Mouse (Mus musculus): Measurements from ENCODE around the gene Man1c1. TPM values are rescaled to one million over a fixed set of nuclear protein-coding genes. Genes with fewer than 3 reads are reported as not detected.
A peak's percentile ranks its signal among the peaks of the same experiment; 100 is the strongest.

Gene Man1c1
- total and polyA plus RNA-seq, 2 experiments from 2014 or later, result 2.4 to 9.9 TPM

- H3K9me3 ChIP-seq (ENCODE audit: low read length), result no peaks in the 10 kb centered on the region
- no peak overlapping the region for H3K27ac ChIP-seq (ENCODE audit: low read depth, low read length)
- WGBS, result 86% methylated on average over 13 of the region's 13 CpGs
- no peak overlapping the region for H3K4me2 ChIP-seq (ENCODE audit: low read depth)
- ATAC-seq, result no peak
- H3K9ac ChIP-seq, result no peak overlapping the region
- H3K27me3 ChIP-seq (ENCODE audit: insufficient read depth, low read length), result no peaks in the 10 kb centered on the region
- no peaks in the 10 kb centered on the region for H3K36me3 ChIP-seq (ENCODE audit: insufficient read depth)
- no peak for TF ChIP-seq CTCF (IDR thresholded peaks at IDR 0.05; ENCODE audit: low read depth)
- DNase-seq, result no peak
- no peak overlapping the region for H3K4me3 ChIP-seq (ENCODE audit: low read depth, low read length)
- no peaks in the 10 kb centered on the region for H3K4me1 ChIP-seq (ENCODE audit: insufficient read depth)
Observed at GRCm38 (mm10) chr4:134686022-134686661, 17.9 kb downstream of the Man1c1 start.

GRCm38 (mm10) chr4:134684637-134685338, 19.3 kb downstream of the Man1c1 start:
- no peaks in the 10 kb centered on the region for H3K9me3 ChIP-seq (ENCODE audit: low read length)
- H3K27me3 ChIP-seq (ENCODE audit: insufficient read depth, low read length), result no peaks in the 10 kb centered on the region

GRCm38 (mm10) chr4:134683892-134684291, 20.2 kb downstream of the Man1c1 start:
- Histone ChIP-seq H3K4me1 (ENCODE audit: insufficient read depth) (0 out of 2 replicates have a peak, but pooled peaks cover under 1% of the 10 kb centered on the region), H3K9me3 (ENCODE audit: low read length) (no peaks in the 10 kb centered on the region), H3K9ac (no peak overlapping the region), H3K27me3 (ENCODE audit: insufficient read depth, low read length) (no peaks in the 10 kb centered on the region), H3K27ac (ENCODE audit: low read depth, low read length) (no peak overlapping the region), H3K4me2 (ENCODE audit: low read depth) (no peak overlapping the region), H3K36me3 (ENCODE audit: insufficient read depth) (no peaks in the 10 kb centered on the region), H3K4me3 (ENCODE audit: low read depth, low read length) (no peak overlapping the region)
- WGBS, result 83% methylated on average over 8 of the region's 8 CpGs
- DNase-seq (no peak), ATAC-seq (no peak)
- TF ChIP-seq CTCF (IDR thresholded peaks at IDR 0.05; ENCODE audit: low read depth), result no peak

More at GRCm38 (mm10) chr4:134684637-134685338, 19.3 kb downstream of the Man1c1 start:
- WGBS, result 90% methylated on average over 9 of the region's 9 CpGs
- Histone ChIP-seq H3K9ac (no peak overlapping the region), H3K36me3 (ENCODE audit: insufficient read depth) (no peaks in the 10 kb centered on the region), H3K4me1 (ENCODE audit: insufficient read depth) (no peaks in the 10 kb centered on the region), H3K4me3 (ENCODE audit: low read depth, low read length) (no peak overlapping the region), H3K27ac (ENCODE audit: low read depth, low read length) (no peak overlapping the region), H3K4me2 (ENCODE audit: low read depth) (no peak overlapping the region)
- DNase-seq (no peak), ATAC-seq (no peak)
- TF ChIP-seq CTCF (IDR thresholded peaks at IDR 0.05; ENCODE audit: low read depth), result peak; percentile 39; the same call in 1 of the 2 replicates

- no peak overlapping the region for H3K4me3 ChIP-seq (ENCODE audit: low read depth, low read length)
- 48% methylated on average over 13 of the region's 13 CpGs for WGBS
- no peak overlapping the region for H3K27ac ChIP-seq (ENCODE audit: low read depth, low read length)
- no peaks in the 10 kb centered on the region for H3K36me3 ChIP-seq (ENCODE audit: insufficient read depth)
- peaks cover 9% of the 10 kb centered on the region for H3K4me1 ChIP-seq (ENCODE audit: insufficient read depth)
- H3K9me3 ChIP-seq (ENCODE audit: low read length), result no peaks in the 10 kb centered on the region
- 0 out of 2 replicates have a peak overlapping the region, but pooled peaks have one; percentile 10 for H3K9ac ChIP-seq
- TF ChIP-seq CTCF (IDR thresholded peaks at IDR 0.05; ENCODE audit: low read depth), result no peak
- H3K4me2 ChIP-seq (ENCODE audit: low read depth), result no peak overlapping the region
- peak; percentile 40; the same call in 1 of the 2 replicates for ATAC-seq
- no peaks in the 10 kb centered on the region for H3K27me3 ChIP-seq (ENCODE audit: insufficient read depth, low read length)
- peak; percentile 46 for DNase-seq
Observed at GRCm38 (mm10) chr4:134683008-134683407, 21.1 kb downstream of the Man1c1 start.

- no peaks in the 10 kb centered on the region for H3K9me3 ChIP-seq (ENCODE audit: low read length)
- H3K27ac ChIP-seq (ENCODE audit: low read depth, low read length), result no peak overlapping the region
- no peaks in the 10 kb centered on the region for H3K36me3 ChIP-seq (ENCODE audit: insufficient read depth)
- TF ChIP-seq CTCF (IDR thresholded peaks at IDR 0.05; ENCODE audit: low read depth), result no peak
- no peak overlapping the region for H3K4me3 ChIP-seq (ENCODE audit: low read depth, low read length)
- DNase-seq, result no peak
- H3K27me3 ChIP-seq (ENCODE audit: insufficient read depth, low read length), result no peaks in the 10 kb centered on the region
- H3K4me1 ChIP-seq (ENCODE audit: insufficient read depth), result peaks cover 15% of the 10 kb centered on the region
- ATAC-seq, result no peak
- H3K4me2 ChIP-seq (ENCODE audit: low read depth), result no peak overlapping the region
- no peak overlapping the region for H3K9ac ChIP-seq
- 83% methylated on average over 8 of the region's 8 CpGs for WGBS
Observed at GRCm38 (mm10) chr4:134682423-134682822, 21.7 kb downstream of the Man1c1 start.

- WGBS, result 89% methylated on average over 7 of the region's 7 CpGs
- peaks cover 20% of the 10 kb centered on the region for H3K4me1 ChIP-seq (ENCODE audit: insufficient read depth)
- no peak overlapping the region for H3K4me3 ChIP-seq (ENCODE audit: low read depth, low read length)
- no peak for DNase-seq
- no peak overlapping the region for H3K4me2 ChIP-seq (ENCODE audit: low read depth)
- H3K27me3 ChIP-seq (ENCODE audit: insufficient read depth, low read length), result no peaks in the 10 kb centered on the region
- H3K27ac ChIP-seq (ENCODE audit: low read depth, low read length), result no peak overlapping the region
- no peaks in the 10 kb centered on the region for H3K36me3 ChIP-seq (ENCODE audit: insufficient read depth)
- H3K9ac ChIP-seq, result no peak overlapping the region
- H3K9me3 ChIP-seq (ENCODE audit: low read length), result no peaks in the 10 kb centered on the region
- no peak for TF ChIP-seq CTCF (IDR thresholded peaks at IDR 0.05; ENCODE audit: low read depth)
- ATAC-seq, result no peak
Observed at GRCm38 (mm10) chr4:134681819-134682218, 22.3 kb downstream of the Man1c1 start.

Measured in forebrain, postnatal 0 days (tissue).